Comparison of ENCODE assay signal across 9 mouse cellular contexts in the genomic region with DNA sequence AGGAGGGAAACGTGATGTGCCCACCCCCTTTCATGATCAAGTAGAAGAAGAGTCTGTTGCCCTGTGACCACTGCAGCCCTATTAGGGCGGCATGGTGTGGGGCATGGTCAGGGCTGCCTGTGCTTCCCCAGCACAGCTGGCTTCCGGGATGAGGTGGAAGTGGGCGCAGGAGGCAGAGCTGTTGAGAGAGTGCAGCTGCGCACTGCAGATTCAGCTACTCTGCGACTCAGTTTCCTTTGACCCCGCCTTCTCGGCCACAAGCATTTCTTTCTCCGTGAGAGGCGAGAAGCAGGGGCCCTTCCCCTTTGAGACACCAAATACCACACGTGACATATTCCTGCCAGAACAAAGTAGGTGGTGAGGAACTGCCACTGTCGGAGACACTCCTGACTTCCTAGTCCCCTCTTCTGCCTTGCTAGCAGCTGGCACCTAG. TPM values are rescaled to one million over a fixed set of nuclear protein-coding genes. Genes with fewer than 3 reads are reported as not detected.
DNase-seq lines count a peak whose midpoint lies in the region; ATAC-seq and TF ChIP-seq lines count a peak whose summit lies in the region.
"Had no signal": no experiment of that assay in that cellular context is flagged by ENCODE, and none has a peak within 500 bp of the region (broad histone marks: within the 10 kb centered on the region; RNA-seq: fewer than 3 reads in every experiment).

No protein-coding gene starts in this region.

- peak overlapping the region; percentile 49 to 66 (median 64) for H3K4me3 ChIP-seq in CH12.LX (replicated peaks in 1 of 3; ENCODE audit: low read depth in 2 of 3, low read length in 2 of 3, poor library complexity in 1 of 3)
- H3K4me3 ChIP-seq in brown adipose tissue, adult 24 weeks (ENCODE audit: insufficient read depth, low read depth, low read length): peak overlapping the region; percentile 39
- peak overlapping the region; percentile 32 for H3K4me3 ChIP-seq in limb, embryonic 15.5 days
- peak overlapping the region; percentile 25 for H3K4me3 ChIP-seq in midbrain, embryonic 14.5 days (replicated peaks; ENCODE audit: low read depth, low read length)

- TF ChIP-seq RAD21 in CH12.LX (IDR thresholded peaks at IDR 0.05; ENCODE audit: low read depth, low read length): no peak

- H3K36me3 ChIP-seq in CH12.LX (replicated peaks in 1 of 2; ENCODE audit: control insufficient read depth in 1 of 2, insufficient read depth in 1 of 2, low read length in 1 of 2): peaks cover 0 to 1% of the 10 kb centered on the region in 2 experiments
- no peaks in the 10 kb centered on the region for H3K36me3 ChIP-seq in limb, embryonic 15.5 days
- no peaks in the 10 kb centered on the region for H3K36me3 ChIP-seq in midbrain, embryonic 14.5 days (ENCODE audit: control insufficient read depth, insufficient read depth, low read length)

- dilution Hi-C loops in CH12.LX (cut with MboI; ENCODE audit: extremely low pct_ligation_motif_present, extremely low pct_unique_long_range_greater_than_20kb, low sequenced_read_pairs): no loop called here

- H3K27me3 ChIP-seq in CH12.LX (replicated peaks): no peaks in the 10 kb centered on the region
- no peaks in the 10 kb centered on the region for H3K27me3 ChIP-seq in limb, embryonic 15.5 days
- no peaks in the 10 kb centered on the region for H3K27me3 ChIP-seq in midbrain, embryonic 14.5 days (ENCODE audit: control insufficient read depth, insufficient read depth, low read length)

- H3K79me2 ChIP-seq in CH12.LX (replicated peaks; ENCODE audit: control insufficient read depth, extremely low read depth, insufficient read depth, poor library complexity, severe bottlenecking): no peaks in the 10 kb centered on the region

- 4% methylated on average over 12 of the region's 12 CpGs for WGBS in limb, embryonic 15.5 days
- WGBS in midbrain, embryonic 14.5 days: 7% methylated on average over 12 of the region's 12 CpGs

- intact Hi-C loops in gastrocnemius, postnatal 14 days (cut with DNase I; ENCODE audit: low total_unique reads): no loop called here

- TF ChIP-seq EP300 in CH12.LX (IDR thresholded peaks at IDR 0.05; ENCODE audit: low read length): no peak

- peaks cover 20 to 50% of the 10 kb centered on the region in 2 experiments for H3K4me1 ChIP-seq in CH12.LX (ENCODE audit: control insufficient read depth in 1 of 2, insufficient read depth in 2 of 2)
- H3K4me1 ChIP-seq in brown adipose tissue, adult 24 weeks (ENCODE audit: control insufficient read depth, insufficient read depth, insufficient read length, low read length): peaks cover 2% of the 10 kb centered on the region; the same call in 1 of the 2 replicates
- peaks cover 11% of the 10 kb centered on the region for H3K4me1 ChIP-seq in limb, embryonic 15.5 days
- H3K4me1 ChIP-seq in midbrain, embryonic 14.5 days (ENCODE audit: control insufficient read depth, insufficient read depth, low read length): peaks cover 5% of the 10 kb centered on the region; the same call in 1 of the 2 replicates

- H3K9me3 ChIP-seq in CH12.LX (replicated peaks; ENCODE audit: low read length): no peaks in the 10 kb centered on the region
- H3K9me3 ChIP-seq in limb, embryonic 15.5 days: no peaks in the 10 kb centered on the region
- no peaks in the 10 kb centered on the region for H3K9me3 ChIP-seq in midbrain, embryonic 14.5 days (ENCODE audit: control insufficient read depth, low read length)

- peak; percentile 96 for DNase-seq in CH12.LX (ENCODE audit: extremely low read depth)
- peak; percentile 25 for DNase-seq in gastrocnemius, postnatal 14 days
- peak; percentile 65 for DNase-seq in midbrain, embryonic 14.5 days
- DNase-seq in spleen, postnatal 14 days (ENCODE audit: low spot score in 2 of 2): peak; percentile 25 to 45
- no peak for DNase-seq in cerebellum, adult 9-10 months

- TF ChIP-seq CTCF in CH12.LX (conservative IDR thresholded peaks at IDR 0.05 in 1 of 2, IDR thresholded peaks at IDR 0.05 in 1 of 2; ENCODE audit: low read depth in 2 of 2, low read length in 2 of 2): no peak

- in situ Hi-C loops in CH12.LX (cut with MboI; ENCODE audit: low pct_ligation_motif_present, low pct_unique_long_range_greater_than_20kb, low sequenced_read_pairs): no loop called here

- ATAC-seq in inflammation-experienced regulatory T-cells, adult 6 months: peak; percentile 88
- ATAC-seq in limb, embryonic 15.5 days (ENCODE audit: insufficient number of reproducible peaks, low FRiP score, low TSS enrichment, low read depth): peak; percentile 68
- ATAC-seq in midbrain, embryonic 14.5 days (ENCODE audit: low FRiP score, low TSS enrichment): peak; percentile 64; the same call in 1 of the 2 replicates

- H3K4me2 ChIP-seq in CH12.LX (ENCODE audit: insufficient read depth, low read depth, poor library complexity, severe bottlenecking): peak overlapping the region; percentile 78; the same call in 1 of the 2 replicates
- H3K4me2 ChIP-seq in limb, embryonic 15.5 days: peak overlapping the region; percentile 69
- peak overlapping the region; percentile 57 for H3K4me2 ChIP-seq in midbrain, embryonic 14.5 days (ENCODE audit: low read length)

- peak; percentile 85 for TF ChIP-seq POLR2A in CH12.LX (IDR thresholded peaks at IDR 0.05; ENCODE audit: low read depth, low read length)

- H3K27ac ChIP-seq in CH12.LX (ENCODE audit: insufficient read depth, low read depth): peak overlapping the region; percentile 82
- peak overlapping the region; percentile 26; the same call in 1 of the 2 replicates for H3K27ac ChIP-seq in brown adipose tissue, adult 24 weeks (replicated peaks; ENCODE audit: low read depth, low read length)
- peak overlapping the region; percentile 77 for H3K27ac ChIP-seq in limb, embryonic 15.5 days
- H3K27ac ChIP-seq in midbrain, embryonic 14.5 days (replicated peaks; ENCODE audit: low read depth, low read length): no peak overlapping the region

- peak overlapping the region; percentile 79 for H3K9ac ChIP-seq in CH12.LX (ENCODE audit: insufficient read depth, low read depth)
- peak overlapping the region; percentile 17 for H3K9ac ChIP-seq in limb, embryonic 15.5 days
- H3K9ac ChIP-seq in midbrain, embryonic 14.5 days (replicated peaks; ENCODE audit: low read length): peak overlapping the region; percentile 28

TF ChIP-seq in CH12.LX, 34 proteins besides CTCF, POLR2A, EP300 and RAD21 (continues in another document):
- TF ChIP-seq TBP (conservative IDR thresholded peaks at IDR 0.05; ENCODE audit: low read depth, low read length) (peak; percentile 80; the same call in 1 of the 2 replicates), JUN (IDR thresholded peaks at IDR 0.05; ENCODE audit: insufficient read depth, low read depth, low read length) (no peak), ELF1 (IDR thresholded peaks at IDR 0.05; ENCODE audit: low read depth, low read length) (peak; percentile 95), NELFE (IDR thresholded peaks at IDR 0.05; ENCODE audit: low read depth, low read length) (peak; percentile 83), UBTF (IDR thresholded peaks at IDR 0.05; ENCODE audit: low read depth, low read length) (no peak; the same call in 1 of the 2 replicates), USF2 (conservative IDR thresholded peaks at IDR 0.05; ENCODE audit: low read depth, low read length) (peak; percentile 80), ZNF384 (IDR thresholded peaks at IDR 0.05; ENCODE audit: low read depth, low read length) (no peak), BHLHE40 (IDR thresholded peaks at IDR 0.05; ENCODE audit: low read depth, low read length) (peak; percentile 96), SMC3 (IDR thresholded peaks at IDR 0.05; ENCODE audit: low read depth, low read length) (peak; percentile 2; the same call in 1 of the 2 replicates)

RNA-seq across cellular contexts. Expression of a gene that starts 22.0 kb away (rescaled TPM):
- 4.0 and 4.4 TPM in 2 replicates for total RNA-seq in CH12.LX (2012; rRNA removed)
- total RNA-seq in CH12.LX (2014; rRNA removed): 3.6 and 4.2 TPM in 2 replicates
- polyA plus RNA-seq in CH12.LX (2012; ENCODE audit: insufficient read length, low read depth): 3.3 and 3.6 TPM in 2 replicates
- 0.83 and 1.3 TPM in 2 replicates for polyA plus RNA-seq in brown adipose tissue, adult 24 weeks (2012; ENCODE audit: insufficient read depth, insufficient read length, missing spikeins)
- 1 to 10 TPM; 1.6 to 1.7 TPM for total RNA-seq in gastrocnemius, postnatal 14 days (2021)
- 1 to 10 TPM in 1 of 3 experiments, under 1 TPM in 2; 0.39 to 1.7 (median 0.59) TPM for polyA plus RNA-seq in inflammation-experienced regulatory T-cells, adult 6 months (2017; shearing (Covaris generic))
- 0.69 and 0.98 TPM in 2 replicates for polyA plus RNA-seq in limb, embryonic 15.5 days (2015; fragmentation: Nextera tagmentation; extraction: Ambion mirVana)
- 0.61 and 2.5 TPM in 2 replicates for polyA plus RNA-seq in midbrain, embryonic 14.5 days (2014; fragmentation: Nextera tagmentation; extraction: Ambion mirVana)

RNA-seq across cellular contexts. Expression of a gene that starts 22.3 kb away (rescaled TPM):
- 635 and 991 TPM in 2 replicates for total RNA-seq in CH12.LX (2012; rRNA removed)
- total RNA-seq in CH12.LX (2014; rRNA removed): 799 and 863 TPM in 2 replicates
- polyA plus RNA-seq in CH12.LX (2012; ENCODE audit: insufficient read length, low read depth): 1,137 and 1,160 TPM in 2 replicates
- 160 and 197 TPM in 2 replicates for polyA plus RNA-seq in brown adipose tissue, adult 24 weeks (2012; ENCODE audit: insufficient read depth, insufficient read length, missing spikeins)
- total RNA-seq in gastrocnemius, postnatal 14 days (2021): 100 to 1,000 TPM; 118 to 140 TPM
- polyA plus RNA-seq in inflammation-experienced regulatory T-cells, adult 6 months (2017; shearing (Covaris generic)): 100 to 1,000 TPM; 171 to 400 (median 186) TPM
- 622 and 662 TPM in 2 replicates for polyA plus RNA-seq in limb, embryonic 15.5 days (2015; fragmentation: Nextera tagmentation; extraction: Ambion mirVana)
- 176 and 242 TPM in 2 replicates for polyA plus RNA-seq in midbrain, embryonic 14.5 days (2014; fragmentation: Nextera tagmentation; extraction: Ambion mirVana)

RNA-seq across cellular contexts. Expression of a gene that starts 36.2 kb away (rescaled TPM):
- total RNA-seq in CH12.LX (2012; rRNA removed) (1.2 and 2.0 TPM in 2 replicates), CH12.LX (2014; rRNA removed) (not detected in 2 replicates)
- polyA plus RNA-seq in CH12.LX (2012; ENCODE audit: insufficient read length, low read depth): 3.8 TPM in 1 of 2 replicates, not detected in the other
- 2.0 TPM in 1 of 2 replicates, not detected in the other for polyA plus RNA-seq in brown adipose tissue, adult 24 weeks (2012; ENCODE audit: insufficient read depth, insufficient read length, missing spikeins)
- 10 to 100 TPM; 12.2 to 18.4 TPM for total RNA-seq in gastrocnemius, postnatal 14 days (2021)
- polyA plus RNA-seq in inflammation-experienced regulatory T-cells, adult 6 months (2017; shearing (Covaris generic)): not detected
- polyA plus RNA-seq in limb, embryonic 15.5 days (2015; fragmentation: Nextera tagmentation; extraction: Ambion mirVana): not detected in 2 replicates
- 0.87 TPM in 1 of 2 replicates, not detected in the other for polyA plus RNA-seq in midbrain, embryonic 14.5 days (2014; fragmentation: Nextera tagmentation; extraction: Ambion mirVana)
- polyA plus RNA-seq: frontal cortex, adult 2 months had no signal

RNA-seq across cellular contexts. Expression of a gene that starts 51.2 kb away (rescaled TPM):
- total RNA-seq in CH12.LX (2012; rRNA removed): 4.6 and 7.1 TPM in 2 replicates
- total RNA-seq in CH12.LX (2014; rRNA removed): 6.0 and 6.5 TPM in 2 replicates
- polyA plus RNA-seq in CH12.LX (2012; ENCODE audit: insufficient read length, low read depth): 15.0 and 15.9 TPM in 2 replicates
- polyA plus RNA-seq in brown adipose tissue, adult 24 weeks (2012; ENCODE audit: insufficient read depth, insufficient read length, missing spikeins): 2.7 and 2.8 TPM in 2 replicates
- total RNA-seq in gastrocnemius, postnatal 14 days (2021): 10 to 100 TPM; 25.2 to 38.1 TPM
- 1 to 10 TPM in 2 of 3 experiments, under 1 TPM in 1; 0.68 to 1.9 (median 1.2) TPM for polyA plus RNA-seq in inflammation-experienced regulatory T-cells, adult 6 months (2017; shearing (Covaris generic))
- polyA plus RNA-seq in limb, embryonic 15.5 days (2015; fragmentation: Nextera tagmentation; extraction: Ambion mirVana): 0.99 and 1.0 TPM in 2 replicates
- polyA plus RNA-seq in midbrain, embryonic 14.5 days (2014; fragmentation: Nextera tagmentation; extraction: Ambion mirVana): 14.9 and 17.2 TPM in 2 replicates

Comparison
In these comparisons a context has a peak if more than half of its experiments do, and no peak if none do; other contexts are left out.
1. H3K9ac ChIP-seq: peak in every context shown above with its lines; median percentile 79 in CH12.LX; 28 in midbrain, embryonic 14.5 days; 17 in limb, embryonic 15.5 days.